Mouse (Mus musculus) erythroid progenitor cell, adult 5-6 weeks (primary cell): ENCODE measurements around the gene Nos1ap. TPM values are rescaled to one million over a fixed set of nuclear protein-coding genes. Genes with fewer than 3 reads are reported as not detected.
A peak's percentile ranks its signal among the peaks of the same experiment; 100 is the strongest.

ENCODE experiments used
- ATAC-seq: replicated peaks from 2 replicates; pipeline ENCODE4 v1.8.0; 2016; ENCODE audit warnings: moderate number of reproducible peaks, mild to moderate bottlenecking, moderate TSS enrichment, inconsistent platforms; ENCODE audit not compliant: poor library complexity, low FRiP score, severe bottlenecking
- total RNA-seq, 2 experiments: library from RNA; stranded (forward) in 1 of 2; stranded (reverse) in 1 of 2; fragments of 150-400 nt in 1 of 2; fragments of 186-747, 209-891 nt in 1 of 2; gene quantifications; 2 replicates each; pipeline versions ENCODE4 v1.2.3 to v1.2.4; 2015 to 2017; ENCODE audit warnings: low replicate concordance in 2 of 2

Gene Nos1ap
- total RNA-seq, 2 experiments from 2014 or later: 38.1 to 76.5 TPM

- ATAC-seq: no peak
Observed at GRCm38 (mm10) chr1:170270281-170270680, 319.4 kb downstream of the Nos1ap start.

GRCm38 (mm10) chr1:170255560-170255910, 334.1 kb downstream of the Nos1ap start:
- peak; percentile 90 for ATAC-seq

- no peak for ATAC-seq
Observed at GRCm38 (mm10) chr1:170254893-170255559, 334.6 kb downstream of the Nos1ap start.

Other genes with a start within 250 kb of the Nos1ap start
- 0.42 and 4.0 TPM in 2 replicates for gene Olfml2b, start 54.7 kb upstream of the Nos1ap start, total RNA-seq (2015; ENCODE audit: low replicate concordance)
- gene Olfml2b, start 54.7 kb upstream of the Nos1ap start, total RNA-seq (2017; ENCODE audit: low replicate concordance): 0.83 and 3.0 TPM in 2 replicates